8 mouse cellular contexts compared by ENCODE assay signal in genomic region chr6:137169171-137169968, GRCm38 (mm10). TPM values are rescaled to one million over a fixed set of nuclear protein-coding genes. Genes with fewer than 3 reads are reported as not detected.
A peak's percentile ranks its signal among the peaks of the same experiment; 100 is the strongest.
DNase-seq lines count a peak whose midpoint lies in the region; ATAC-seq lines count a peak whose summit lies in the region.

No protein-coding gene starts in this region.

- H3K4me1 ChIP-seq in hindbrain, embryonic 15.5 days (replicated peaks), result peaks cover 19% of the 10 kb centered on the region

- peak; percentile 95 for ATAC-seq in hindbrain, embryonic 15.5 days (ENCODE audit: low FRiP score, low read depth)

- DNase-seq in T-cell, adult 2 months (ENCODE audit: low spot score), result peak; percentile 39
- peak; percentile 94 to 97 for DNase-seq in cerebellum, postnatal 25 days
- DNase-seq in gastrocnemius, adult 18-20 months (ENCODE audit: low spot score), result peak; percentile 81
- DNase-seq in left cerebral cortex, adult 11 months (ENCODE audit: low spot score), result peak; percentile 82
- peak; percentile 89 for DNase-seq in lung, postnatal 25 days (ENCODE audit: low spot score)
- DNase-seq in retina, adult 2 months (ENCODE audit: low read depth, low spot score), result peak; percentile 67
- peak; percentile 82 for DNase-seq in thymus, postnatal 14 days

- H3K27me3 ChIP-seq in hindbrain, embryonic 15.5 days, result peaks cover 17% of the 10 kb centered on the region

- H3K4me2 ChIP-seq in hindbrain, embryonic 15.5 days, result peak overlapping the region; percentile 97

- H3K27ac ChIP-seq in hindbrain, embryonic 15.5 days (replicated peaks), result no peak overlapping the region

- H3K9ac ChIP-seq in hindbrain, embryonic 15.5 days, result peak overlapping the region; percentile 58

- peak overlapping the region; percentile 56 for H3K4me3 ChIP-seq in hindbrain, embryonic 15.5 days

- no peaks in the 10 kb centered on the region for H3K36me3 ChIP-seq in hindbrain, embryonic 15.5 days

- under 1% methylated on average over 53 of the region's 53 CpGs for WGBS in hindbrain, embryonic 15.5 days

- H3K9me3 ChIP-seq in hindbrain, embryonic 15.5 days, result no peaks in the 10 kb centered on the region

RNA-seq across cellular contexts. Expression of gene Rerg, which starts 0.9 kb away (rescaled TPM):
- 1 to 10 TPM in 1 of 2 experiments, under 1 TPM in 1; 0.78 to 1.2 TPM for total RNA-seq in gastrocnemius, adult 18-20 months (2021)
- polyA plus RNA-seq in hindbrain, embryonic 15.5 days (2015; fragmentation: Nextera tagmentation; extraction: Ambion mirVana), result 7.1 and 7.5 TPM in 2 replicates

Comparison
In these comparisons a context has a peak if more than half of its experiments do, and no peak if none do; other contexts are left out.
1. DNase-seq: peak in every context shown above with its lines; median percentile 96 in cerebellum, postnatal 25 days; 89 in lung, postnatal 25 days; 82 in left cerebral cortex, adult 11 months; 82 in thymus, postnatal 14 days; 81 in gastrocnemius, adult 18-20 months; 67 in retina, adult 2 months; 39 in T-cell, adult 2 months.